Mouse (Mus musculus): ENCODE data around the gene Heatr4. TPM values are rescaled to one million over a fixed set of nuclear protein-coding genes. Genes with fewer than 3 reads are reported as not detected.

Heatr4 gene
- polyA plus RNA-seq, 1 experiment from 2014 or later, result not detected

DNA sequence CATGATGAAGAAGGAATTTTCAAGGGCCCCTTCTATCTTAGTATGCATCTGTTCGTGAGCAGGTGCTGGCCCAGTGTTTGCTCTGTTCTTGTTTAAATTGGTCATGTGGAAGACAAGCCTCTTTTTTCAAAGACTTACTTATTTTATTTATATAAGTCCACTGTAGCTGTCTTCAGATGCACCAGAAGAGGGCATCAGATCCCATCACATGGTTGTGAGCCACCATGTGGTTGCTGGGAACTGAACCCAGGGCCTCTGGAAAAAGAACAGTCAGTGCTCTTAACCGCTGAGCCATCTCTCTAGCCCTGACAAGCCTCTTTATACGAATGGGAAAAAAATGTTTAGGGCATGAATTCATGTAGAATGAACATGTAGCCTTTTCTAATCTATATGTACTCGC is 4.7 kb upstream of the Heatr4 start:
- no peak for ATAC-seq
- peaks cover 9% of the 10 kb centered on the region for H3K4me1 ChIP-seq (replicated peaks)
- no peaks in the 10 kb centered on the region for H3K27me3 ChIP-seq
- no peaks in the 10 kb centered on the region for H3K9me3 ChIP-seq
- H3K9ac ChIP-seq (replicated peaks), result no peak overlapping the region
- peaks cover 5% of the 10 kb centered on the region; the same call in 1 of the 2 replicates for H3K36me3 ChIP-seq
- H3K27ac ChIP-seq, result no peak overlapping the region
- H3K4me3 ChIP-seq (replicated peaks), result no peak overlapping the region
- 97% methylated on average over 4 of the region's 4 CpGs for WGBS
- no peak overlapping the region for H3K4me2 ChIP-seq (replicated peaks)

DNA sequence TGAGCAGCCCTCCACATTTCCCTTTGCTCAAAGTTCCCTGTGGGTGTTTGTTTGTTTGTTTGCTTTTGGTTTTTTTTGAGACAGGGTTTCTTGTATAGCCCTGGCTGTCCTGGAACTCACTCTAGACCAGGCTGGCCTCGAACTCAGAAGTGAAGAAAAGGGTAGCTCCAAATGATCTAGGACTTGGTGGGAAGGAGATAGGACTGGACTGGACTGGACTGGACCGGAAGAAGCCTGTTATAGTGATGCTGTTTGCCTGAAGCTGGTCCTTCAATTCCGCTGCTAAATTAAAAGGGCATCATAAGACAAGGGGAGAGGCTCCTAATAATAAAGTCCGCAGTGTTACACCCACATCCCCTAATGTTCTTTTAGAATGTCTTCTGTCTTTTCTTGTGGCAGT is 3.8 kb upstream of the Heatr4 start:
- WGBS, result 75% methylated on average over 4 of the region's 4 CpGs
- Histone ChIP-seq H3K4me3 (replicated peaks) (peak overlapping the region; percentile 61), H3K36me3 (peaks cover 4% of the 10 kb centered on the region; the same call in 1 of the 2 replicates), H3K9ac (replicated peaks) (peak overlapping the region; percentile 76), H3K27ac (peak overlapping the region; percentile 93), H3K27me3 (no peaks in the 10 kb centered on the region), H3K4me1 (replicated peaks) (peaks cover 9% of the 10 kb centered on the region), H3K4me2 (replicated peaks) (peak overlapping the region; percentile 63), H3K9me3 (no peaks in the 10 kb centered on the region)
- ATAC-seq, result peak; percentile 37

DNA sequence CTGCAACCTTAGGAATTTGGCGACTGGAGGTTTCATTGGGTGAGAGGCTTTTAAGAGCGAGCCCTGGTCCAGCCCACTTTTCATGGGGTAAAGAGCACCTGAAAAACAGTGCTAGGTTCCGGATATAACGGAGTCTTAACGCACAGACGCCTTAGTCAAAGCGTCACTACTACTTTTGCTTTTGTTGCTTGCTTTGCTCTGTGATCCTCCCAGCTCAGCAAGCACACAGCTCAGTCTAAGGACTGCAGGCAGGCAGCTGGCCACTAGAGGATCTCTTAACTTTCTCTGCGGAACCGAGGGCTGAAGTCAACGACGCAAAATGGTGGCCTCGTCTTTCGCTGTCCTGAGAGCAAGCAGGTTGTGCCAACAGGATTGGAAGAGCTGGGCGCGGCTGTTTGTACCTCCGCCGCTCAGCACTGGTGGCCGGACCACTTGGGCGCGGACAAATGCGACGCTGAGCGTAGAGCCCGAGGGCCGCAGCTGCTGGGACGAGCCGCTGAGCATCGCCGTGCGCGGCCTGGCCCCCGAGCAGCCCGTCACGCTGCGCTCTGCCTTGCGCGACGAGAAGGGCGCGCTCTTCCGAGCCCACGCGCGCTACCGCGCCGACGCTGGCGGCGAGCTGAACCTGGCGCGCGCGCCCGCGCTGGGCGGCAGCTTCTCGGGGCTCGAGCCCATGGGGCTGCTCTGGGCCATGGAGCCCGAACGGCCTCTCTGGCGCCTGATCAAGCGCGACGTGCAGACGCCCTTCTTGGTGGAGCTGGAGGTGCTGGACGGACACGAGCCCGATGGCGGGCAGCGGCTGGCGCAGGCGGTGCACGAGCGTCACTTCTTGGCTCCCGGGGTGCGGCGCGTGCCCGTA is 3.2 kb upstream of the Heatr4 start, which contains the start of gene Acot2:
Gene Acot2 (plus strand): TSS at position 279 of the 859 bp plus-strand sequence.
- H3K9me3 ChIP-seq, result no peaks in the 10 kb centered on the region
- peaks cover 9% of the 10 kb centered on the region for H3K4me1 ChIP-seq (replicated peaks)
- H3K4me2 ChIP-seq (replicated peaks), result peak within 1 kb of the TSS; percentile 63
- H3K9ac ChIP-seq (replicated peaks), result peak within 1 kb of the TSS; percentile 76
- peak within 1 kb of the TSS; percentile 93 for H3K27ac ChIP-seq
- no peaks in the 10 kb centered on the region for H3K27me3 ChIP-seq
- under 1% methylated on average over 80 of the region's 80 CpGs for WGBS
- H3K36me3 ChIP-seq, result no peaks in the 10 kb centered on the region
- peak; percentile 96 for ATAC-seq
- H3K4me3 ChIP-seq (replicated peaks), result peak within 1 kb of the TSS; percentile 61

DNA sequence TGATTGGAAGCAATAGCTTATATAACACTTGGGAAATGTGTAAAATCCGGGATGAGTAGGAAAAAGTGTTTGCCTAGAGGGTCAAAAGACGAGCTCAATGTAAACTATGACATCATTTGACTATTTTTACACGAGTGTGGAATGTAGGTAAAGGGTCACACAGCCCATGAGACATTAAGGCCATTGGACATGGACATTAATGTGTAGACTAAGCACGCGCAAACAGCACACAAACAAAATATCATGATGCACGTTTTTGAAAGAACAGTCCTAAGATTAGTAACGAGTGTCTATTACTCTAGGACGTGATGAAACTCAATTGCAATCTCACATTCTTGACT is 2.6 kb upstream of the Heatr4 start:
- 39% methylated on average over 8 of the region's 8 CpGs for whole genome bisulfite sequencing
- ATAC-seq, result no peak
- H3K9me3 ChIP-seq, result no peaks in the 10 kb centered on the region
- no peaks in the 10 kb centered on the region for H3K36me3 ChIP-seq
- H3K4me3 ChIP-seq (replicated peaks), result peak overlapping the region; percentile 61
- peaks cover 9% of the 10 kb centered on the region for H3K4me1 ChIP-seq (replicated peaks)
- H3K27ac ChIP-seq, result peak overlapping the region; percentile 93
- no peaks in the 10 kb centered on the region for H3K27me3 ChIP-seq
- H3K9ac ChIP-seq (replicated peaks), result peak overlapping the region; percentile 76
- H3K4me2 ChIP-seq (replicated peaks), result peak overlapping the region; percentile 63

DNA sequence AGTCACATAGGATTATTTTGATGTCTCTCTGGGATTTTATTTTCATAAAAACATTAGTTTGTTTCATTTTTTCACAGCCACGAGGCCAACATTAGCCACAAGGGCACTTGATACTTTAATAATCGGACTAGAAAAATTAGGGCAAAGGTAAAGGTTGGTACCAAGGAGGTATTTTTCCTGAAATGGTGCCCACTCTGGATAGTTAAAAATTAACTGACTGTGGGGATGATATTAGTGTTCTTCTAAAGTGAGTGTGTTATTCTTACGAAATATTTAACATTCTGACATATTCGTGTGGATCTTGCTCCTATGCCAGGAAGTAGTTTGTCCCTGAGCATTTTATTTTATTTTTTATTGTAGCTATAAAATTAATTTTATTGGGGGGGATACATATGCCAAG is 3.0 kb downstream of the Heatr4 start:
- Histone ChIP-seq H3K27me3 (no peaks in the 10 kb centered on the region), H3K4me3 (replicated peaks) (no peak overlapping the region), H3K9ac (replicated peaks) (no peak overlapping the region), H3K36me3 (no peaks in the 10 kb centered on the region), H3K27ac (no peak overlapping the region), H3K4me2 (replicated peaks) (no peak overlapping the region), H3K9me3 (no peaks in the 10 kb centered on the region), H3K4me1 (replicated peaks) (no peaks in the 10 kb centered on the region)
- no peak for ATAC-seq
- WGBS, result 91% methylated on average over 4 of the region's 4 CpGs

DNA sequence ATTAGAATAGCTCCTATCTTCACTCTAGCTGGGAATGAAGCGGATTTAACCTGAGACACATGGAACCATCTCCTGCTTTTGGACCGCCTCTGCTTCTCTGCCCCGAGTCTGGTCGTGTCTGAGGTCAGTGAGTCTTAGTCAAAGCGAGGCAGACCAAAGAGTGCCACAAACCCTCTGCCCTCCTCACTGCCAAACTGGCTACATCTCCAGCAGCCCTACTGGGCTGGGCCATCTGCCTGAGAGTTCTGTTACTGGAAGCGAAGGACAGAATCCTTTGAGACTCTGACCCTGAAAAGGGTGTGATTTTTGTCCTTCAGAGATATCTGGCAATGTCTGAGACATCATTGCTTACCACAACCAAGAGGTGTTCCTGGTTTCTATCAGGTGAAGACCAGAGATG is 5.8 kb downstream of the Heatr4 start:
- no peaks in the 10 kb centered on the region for H3K27me3 ChIP-seq
- no peaks in the 10 kb centered on the region for H3K36me3 ChIP-seq
- H3K9ac ChIP-seq (replicated peaks), result no peak overlapping the region
- peaks cover 6% of the 10 kb centered on the region; the same call in 1 of the 2 replicates for H3K9me3 ChIP-seq
- H3K4me2 ChIP-seq (replicated peaks), result no peak overlapping the region
- H3K4me3 ChIP-seq (replicated peaks), result no peak overlapping the region
- no peaks in the 10 kb centered on the region for H3K4me1 ChIP-seq (replicated peaks)
- 91% methylated on average over 6 of the region's 6 CpGs for WGBS
- no peak for ATAC-seq
- H3K27ac ChIP-seq, result no peak overlapping the region

DNA sequence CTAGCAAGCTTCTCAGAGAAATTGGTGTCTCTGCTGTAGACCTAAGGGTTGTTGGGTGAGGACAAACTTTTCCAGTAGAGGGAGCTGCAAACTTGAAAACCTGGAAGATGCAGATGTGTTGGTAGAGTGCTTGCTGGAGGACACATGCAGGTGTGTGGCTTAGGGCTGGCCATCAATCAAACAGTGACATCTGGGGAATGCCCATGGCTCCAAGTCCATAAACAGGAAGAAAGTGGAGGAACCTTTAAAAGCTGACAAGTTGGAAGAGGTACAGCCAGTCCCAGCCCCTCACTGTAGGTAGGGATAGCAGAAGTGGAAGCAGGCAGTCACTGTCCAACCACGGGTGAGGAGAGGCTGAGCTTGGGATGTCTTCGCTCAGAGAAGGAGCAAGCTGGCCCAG is 12.5 kb downstream of the Heatr4 start:
- no peaks in the 10 kb centered on the region for H3K36me3 ChIP-seq
- H3K9me3 ChIP-seq, result peaks cover 6% of the 10 kb centered on the region; the same call in 1 of the 2 replicates
- H3K4me1 ChIP-seq (replicated peaks), result no peaks in the 10 kb centered on the region
- no peak overlapping the region for H3K4me3 ChIP-seq (replicated peaks)
- no peak overlapping the region for H3K4me2 ChIP-seq (replicated peaks)
- no peaks in the 10 kb centered on the region for H3K27me3 ChIP-seq
- ATAC-seq, result 0 out of 2 replicates have a peak, but pooled peaks have one; percentile 48
- WGBS, result 84% methylated on average over 2 of the region's 2 CpGs
- no peak overlapping the region for H3K9ac ChIP-seq (replicated peaks)
- no peak overlapping the region for H3K27ac ChIP-seq

DNA sequence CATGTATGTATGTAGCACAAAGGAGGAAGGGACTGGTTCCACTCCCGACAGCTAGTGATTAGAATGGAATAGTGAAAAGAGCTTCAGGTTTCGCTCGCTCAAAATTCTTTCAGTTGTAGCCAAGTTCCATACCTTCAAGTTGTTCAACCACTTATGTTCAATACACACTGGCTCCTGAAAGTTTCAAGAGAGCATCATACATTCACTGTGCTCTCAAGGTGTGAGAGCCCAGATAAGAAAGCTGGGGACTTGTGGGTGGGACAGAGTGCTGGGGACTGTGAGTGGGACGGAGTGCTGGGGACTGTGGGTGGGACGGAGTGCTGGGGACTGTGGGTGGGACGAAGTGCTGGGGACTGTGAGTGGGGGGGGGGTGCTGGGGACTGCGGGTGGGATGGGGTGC is 19.4 kb downstream of the Heatr4 start:
- Histone ChIP-seq H3K36me3 (no peaks in the 10 kb centered on the region), H3K27me3 (no peaks in the 10 kb centered on the region), H3K27ac (no peak overlapping the region), H3K4me1 (replicated peaks) (no peaks in the 10 kb centered on the region), H3K4me2 (replicated peaks) (no peak overlapping the region), H3K9me3 (no peaks in the 10 kb centered on the region), H3K9ac (replicated peaks) (no peak overlapping the region), H3K4me3 (replicated peaks) (no peak overlapping the region)
- ATAC-seq, result no peak
- WGBS, result 84% methylated on average over 7 of the region's 7 CpGs

DNA sequence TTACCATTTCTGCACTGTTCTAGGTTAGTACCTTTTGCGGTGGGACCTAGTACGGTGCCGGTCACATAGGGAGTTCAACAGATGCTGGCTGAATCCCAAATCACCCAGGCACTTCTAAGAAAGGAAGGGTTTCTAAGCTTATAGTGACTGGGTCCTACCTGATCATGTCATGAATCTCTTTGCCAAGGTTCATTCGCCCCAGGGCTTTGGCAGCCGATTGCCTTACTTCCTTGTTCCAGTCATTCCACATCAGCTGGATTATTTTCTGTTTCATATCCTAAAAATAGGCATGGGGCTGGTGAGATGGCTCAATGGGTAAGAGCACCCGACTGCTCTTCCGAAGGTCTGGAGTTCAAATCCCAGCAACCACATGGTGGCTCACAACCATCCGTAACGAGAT is 26.4 kb downstream of the Heatr4 start:
- Histone ChIP-seq H3K36me3 (peaks cover 21% of the 10 kb centered on the region; the same call in 1 of the 2 replicates), H3K9ac (replicated peaks) (no peak overlapping the region), H3K27ac (no peak overlapping the region), H3K27me3 (no peaks in the 10 kb centered on the region), H3K4me3 (replicated peaks) (no peak overlapping the region), H3K9me3 (no peaks in the 10 kb centered on the region), H3K4me1 (replicated peaks) (peaks cover 17% of the 10 kb centered on the region), H3K4me2 (replicated peaks) (no peak overlapping the region)
- WGBS, result 93% methylated on average over 9 of the region's 9 CpGs
- ATAC-seq, result no peak

DNA sequence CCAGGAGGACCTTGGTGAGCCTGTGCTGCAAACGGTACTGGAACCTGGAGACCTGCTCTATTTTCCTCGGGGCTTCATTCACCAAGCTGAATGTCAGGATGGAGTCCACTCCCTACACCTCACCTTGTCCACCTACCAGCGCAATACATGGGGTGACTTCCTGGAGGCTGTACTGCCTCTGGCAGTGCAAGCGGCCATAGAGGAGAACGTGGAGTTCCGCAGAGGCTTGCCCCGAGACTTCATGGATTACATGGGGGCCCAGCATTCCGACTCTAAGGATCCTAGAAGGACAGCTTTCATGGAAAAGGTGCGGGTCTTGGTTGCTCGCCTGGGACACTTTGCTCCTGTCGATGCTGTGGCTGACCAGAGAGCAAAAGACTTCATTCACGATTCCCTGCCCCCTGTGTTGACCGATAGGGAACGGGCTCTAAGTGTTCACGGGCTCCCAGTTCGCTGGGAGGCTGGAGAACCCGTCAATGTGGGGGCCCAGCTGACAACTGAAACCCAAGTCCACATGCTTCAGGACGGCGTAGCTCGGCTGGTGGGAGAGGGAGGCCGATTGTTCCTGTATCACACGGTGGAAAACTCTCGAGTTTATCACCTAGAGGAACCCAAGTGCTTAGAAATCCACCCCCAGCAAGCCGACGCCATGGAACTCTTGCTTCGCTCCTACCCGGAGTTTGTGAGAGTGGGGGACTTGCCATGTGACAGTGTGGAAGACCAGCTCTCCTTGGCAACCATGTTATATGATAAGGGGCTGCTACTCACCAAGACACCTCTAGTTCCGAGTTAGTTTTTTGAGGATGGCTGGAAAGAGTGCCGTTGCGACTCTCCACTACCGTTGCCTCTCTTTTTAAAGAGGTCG is 32.7 kb downstream of the Heatr4 start:
- peaks cover 22% of the 10 kb centered on the region for H3K36me3 ChIP-seq
- ATAC-seq, result no peak
- peak overlapping the region; percentile 94 for H3K4me3 ChIP-seq (replicated peaks)
- 70% methylated on average over 32 of the region's 32 CpGs for WGBS
- peak overlapping the region; percentile 88 for H3K9ac ChIP-seq (replicated peaks)
- H3K27ac ChIP-seq, result no peak overlapping the region
- no peaks in the 10 kb centered on the region for H3K27me3 ChIP-seq
- H3K4me2 ChIP-seq (replicated peaks), result peak overlapping the region; percentile 89
- no peaks in the 10 kb centered on the region for H3K9me3 ChIP-seq
- peaks cover 44% of the 10 kb centered on the region for H3K4me1 ChIP-seq (replicated peaks)

DNA sequence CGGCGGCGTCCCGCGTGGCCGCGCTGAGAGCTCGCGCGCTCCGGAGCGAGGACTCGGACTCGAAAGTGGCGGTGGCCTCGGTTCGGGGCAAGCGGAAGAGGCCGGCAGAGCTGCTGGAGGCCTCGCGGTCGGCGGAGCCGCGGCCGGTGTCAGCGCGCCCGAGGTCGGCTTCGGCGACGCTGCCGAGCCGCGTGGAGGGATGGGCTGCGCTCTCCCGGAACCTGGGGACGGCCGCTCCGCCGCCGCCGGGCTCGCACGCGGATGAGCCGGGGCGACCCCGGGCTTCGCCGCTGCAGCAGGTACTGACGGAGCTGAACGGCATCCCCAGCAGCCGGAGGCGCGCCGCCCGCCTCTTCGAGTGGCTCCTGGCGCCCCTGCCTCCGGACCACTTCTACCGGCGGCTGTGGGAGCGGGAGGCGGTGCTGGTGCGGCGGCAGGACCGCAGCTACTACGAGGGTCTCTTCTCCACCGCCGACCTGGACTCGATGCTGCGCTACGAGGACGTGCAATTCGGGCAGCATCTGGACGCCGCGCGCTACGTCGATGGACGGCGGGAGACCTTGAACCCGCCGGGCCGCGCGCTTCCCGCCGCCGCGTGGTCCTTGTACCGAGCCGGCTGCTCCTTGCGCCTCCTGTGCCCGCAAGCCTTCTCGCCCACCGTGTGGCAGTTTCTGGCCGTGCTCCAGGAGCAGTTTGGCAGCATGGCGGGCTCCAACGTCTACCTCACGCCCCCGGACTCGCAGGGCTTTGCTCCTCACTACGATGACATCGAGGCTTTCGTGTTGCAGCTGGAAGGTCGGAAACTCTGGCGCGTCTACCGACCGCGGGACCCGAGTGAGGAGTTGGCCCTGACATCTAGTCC is 33.6 kb downstream of the Heatr4 start:
- Histone ChIP-seq H3K9me3 (no peaks in the 10 kb centered on the region), H3K9ac (replicated peaks) (peak overlapping the region; percentile 88), H3K4me1 (replicated peaks) (peaks cover 44% of the 10 kb centered on the region), H3K4me2 (replicated peaks) (peak overlapping the region; percentile 89), H3K4me3 (replicated peaks) (peak overlapping the region; percentile 94), H3K27ac (peak overlapping the region; percentile 89), H3K36me3 (peaks cover 18% of the 10 kb centered on the region), H3K27me3 (no peaks in the 10 kb centered on the region)
- WGBS, result under 1% methylated on average over 99 of the region's 116 CpGs
- peak; percentile 78 for ATAC-seq

Data from midbrain, embryonic 13.5 days (tissue).